Mouse (Mus musculus): ENCODE measurements around the gene Mier3. TPM values are rescaled to one million over a fixed set of nuclear protein-coding genes. Genes with fewer than 3 reads are reported as not detected.

The Mier3 gene
- 10 to 100 TPM; 30.2 to 31.8 TPM for total RNA-seq (2023)

GRCm38 (mm10) chr13:111680679-111681078 is at the start of gene Mier3:
TSS of gene Mier3 (plus strand) at chr13:111680979.

Other genes with a start within 250 kb of the Mier3 start
- 10 to 100 TPM; 78.3 to 83.7 TPM for gene Gpbp1, start 190.9 kb upstream of the Mier3 start, total RNA-seq (2023)
- gene Gm49496, start 131.0 kb upstream of the Mier3 start, total RNA-seq (2023), result not detected
- gene Gm10198, start 88.2 kb upstream of the Mier3 start, total RNA-seq (2023), result not detected
- gene Map3k1, start 128.0 kb downstream of the Mier3 start, total RNA-seq (2023), result 100 to 1,000 TPM; 114 to 135 TPM